Mouse (Mus musculus) hindlimb bud, embryonic 11.5 days (tissue): Measurements from ENCODE around the gene Tsr2.

Experiments
- DNase-seq: peaks from one replicate; pipeline ENCODE4 v3.0.0-alpha.2; 2012; ENCODE audit warnings: low read depth, low spot score; ENCODE audit errors: extremely low spot score

Gene Tsr2

GRCm38 (mm10) chrX:151096171-151097058 lies at the start of gene Tsr2:
Tsr2 (minus strand) TSS chrX:151096543.
- DNase-seq = peak; percentile 37

- DNase-seq = no peak
Observed at GRCm38 (mm10) chrX:151132785-151133184, 36.4 kb upstream of the Tsr2 start.

GRCm38 (mm10) chrX:151130493-151130892 lies 34.1 kb upstream of the Tsr2 start:
- no peak for DNase-seq

DNA sequence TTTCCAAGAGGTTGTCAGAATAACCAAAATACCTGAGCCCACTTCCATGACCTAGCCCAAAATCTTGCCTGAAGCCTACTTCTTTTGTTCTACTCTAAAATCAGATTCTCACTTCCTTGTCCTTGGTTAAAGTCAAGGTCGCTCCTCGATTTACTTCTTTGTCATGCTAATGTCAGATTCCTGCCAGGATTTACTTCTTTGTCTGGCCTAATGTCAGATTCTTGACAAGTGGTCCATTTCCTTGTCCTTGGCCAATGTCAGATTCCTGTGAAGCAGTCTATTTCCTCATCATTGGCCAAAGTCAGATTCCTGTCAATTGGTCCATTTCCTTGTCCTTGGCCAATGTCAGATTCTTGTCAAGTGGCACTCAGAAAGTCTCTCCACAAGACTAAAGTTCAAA lies 27.6 kb upstream of the Tsr2 start:
- DNase-seq = no peak

DNA sequence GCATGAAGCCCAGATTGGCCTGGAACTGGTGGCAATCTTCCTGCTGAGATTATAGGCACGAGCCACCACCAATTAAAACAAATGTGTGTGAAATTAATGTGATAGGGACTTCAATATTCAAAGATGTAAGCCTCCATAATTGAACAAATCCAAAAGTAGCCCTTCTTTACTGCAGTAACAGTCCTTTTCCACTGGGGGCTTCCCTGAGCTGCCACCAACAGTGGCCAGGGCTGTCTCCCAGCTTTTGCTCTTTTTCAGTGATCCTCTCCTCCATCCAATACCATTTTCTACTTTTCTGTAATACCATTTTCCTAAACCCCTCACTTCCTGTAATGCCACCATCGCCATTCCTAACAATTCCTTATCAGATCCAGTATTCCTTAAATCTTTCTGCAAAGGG lies 21.1 kb upstream of the Tsr2 start:
- DNase-seq = no peak

DNA sequence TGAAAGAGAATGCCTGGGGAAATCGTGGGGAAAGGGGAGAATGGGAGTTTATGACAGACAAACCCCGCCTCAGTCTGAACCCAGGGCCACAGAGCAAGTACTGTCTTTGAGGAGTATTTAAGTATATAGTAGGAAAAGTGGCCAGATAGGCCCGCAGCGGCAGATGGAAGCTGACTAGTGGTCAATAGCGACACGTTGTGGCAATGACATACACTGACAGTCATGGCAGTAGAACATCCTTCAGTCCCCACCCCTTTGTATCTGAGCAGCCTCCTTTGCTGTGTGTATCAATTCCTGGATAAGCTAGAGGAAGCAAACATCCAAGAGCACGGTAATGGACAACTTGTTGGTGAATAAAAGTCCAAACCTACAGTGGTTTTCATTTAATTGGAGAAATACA lies 20.5 kb upstream of the Tsr2 start:
- no peak for DNase-seq

DNA sequence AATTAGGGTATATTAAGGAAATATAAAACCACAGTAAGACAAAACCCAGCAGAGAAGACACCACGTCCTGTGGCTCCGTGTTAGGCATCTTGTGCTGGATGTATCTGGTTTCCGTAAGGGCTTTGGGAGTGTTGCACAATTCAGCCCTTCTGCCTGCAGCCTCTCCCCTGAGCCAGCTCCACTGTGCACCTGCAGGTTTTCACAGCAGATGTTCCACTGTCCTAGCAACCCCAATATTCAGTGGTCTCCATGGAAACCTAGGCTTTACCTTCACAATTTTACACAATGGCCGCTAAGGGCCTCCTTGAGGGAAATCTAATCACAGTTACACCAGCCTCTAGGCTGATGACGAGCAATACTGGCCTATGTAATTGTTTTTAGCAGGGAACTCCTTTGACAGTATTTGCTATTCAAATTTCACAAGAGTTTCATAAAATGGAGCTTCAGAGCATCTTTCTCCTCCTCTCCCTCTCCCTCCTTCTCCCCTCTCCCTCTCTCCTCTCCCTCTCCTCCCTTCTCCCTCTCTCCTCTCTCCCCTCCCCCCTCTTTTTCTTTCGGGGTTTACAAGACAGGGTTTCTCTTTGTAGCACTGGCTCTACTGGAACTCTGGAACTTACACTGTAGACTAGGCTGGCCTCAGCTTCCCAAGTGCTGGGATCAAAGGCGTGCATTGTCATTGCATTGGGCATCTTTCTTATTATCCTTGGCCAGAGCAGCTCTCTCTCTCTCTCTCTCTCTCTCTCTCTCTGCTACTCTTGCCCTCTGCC lies 11.1 kb upstream of the Tsr2 start:
- DNase-seq = no peak

GRCm38 (mm10) chrX:151087418-151087817 lies 8.9 kb downstream of the Tsr2 start:
- no peak for DNase-seq

GRCm38 (mm10) chrX:151085599-151085998 lies 10.7 kb downstream of the Tsr2 start:
- DNase-seq = no peak

GRCm38 (mm10) chrX:151076941-151077485 lies 19.3 kb downstream of the Tsr2 start:
- no peak for DNase-seq

GRCm38 (mm10) chrX:151076007-151076406 lies 20.3 kb downstream of the Tsr2 start:
- no peak for DNase-seq

DNA sequence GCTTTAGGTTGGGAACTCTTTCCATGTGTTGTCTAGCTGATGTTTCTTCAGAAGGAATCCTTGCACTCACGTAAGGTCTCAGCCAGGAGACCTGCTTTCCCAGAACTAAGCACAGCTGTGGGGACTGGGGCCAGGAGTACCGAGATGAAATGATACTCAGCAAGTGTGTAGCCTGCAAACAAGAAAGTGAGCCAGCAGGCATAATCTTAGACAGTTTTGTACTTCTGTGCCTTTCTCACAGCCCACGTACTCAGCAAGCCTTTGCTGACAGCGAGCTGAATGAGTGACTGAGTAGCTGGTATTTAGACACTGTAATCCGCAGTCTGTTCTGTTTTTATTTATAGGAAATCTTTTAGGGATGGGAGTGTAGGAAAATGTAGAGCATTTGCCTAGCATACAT lies 28.5 kb downstream of the Tsr2 start:
- DNase-seq = no peak

- no peak for DNase-seq
Observed at GRCm38 (mm10) chrX:151066071-151066666, 30.2 kb downstream of the Tsr2 start.

GRCm38 (mm10) chrX:151061615-151062299 lies 34.6 kb downstream of the Tsr2 start:
- DNase-seq = no peak

DNA sequence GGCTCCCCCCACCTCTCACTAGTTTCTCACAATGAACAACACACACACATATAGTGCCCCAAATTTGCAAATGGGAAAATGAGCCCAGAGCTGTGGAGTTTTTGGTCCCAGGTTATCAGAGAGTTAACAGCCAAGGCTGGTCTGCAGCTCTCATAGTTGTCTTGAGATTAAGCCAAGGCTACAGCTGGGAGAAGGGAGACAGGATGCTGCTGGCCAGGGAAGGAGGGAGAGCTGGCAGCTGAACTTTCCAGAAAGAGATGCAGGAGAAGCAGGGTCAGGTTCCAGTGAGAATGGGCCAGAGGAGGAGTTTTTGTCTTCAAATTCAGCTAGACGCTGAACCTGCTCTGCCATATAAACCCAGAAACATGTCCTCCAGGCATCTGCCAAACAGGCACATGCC lies 37.0 kb downstream of the Tsr2 start:
- DNase-seq = no peak

DNA sequence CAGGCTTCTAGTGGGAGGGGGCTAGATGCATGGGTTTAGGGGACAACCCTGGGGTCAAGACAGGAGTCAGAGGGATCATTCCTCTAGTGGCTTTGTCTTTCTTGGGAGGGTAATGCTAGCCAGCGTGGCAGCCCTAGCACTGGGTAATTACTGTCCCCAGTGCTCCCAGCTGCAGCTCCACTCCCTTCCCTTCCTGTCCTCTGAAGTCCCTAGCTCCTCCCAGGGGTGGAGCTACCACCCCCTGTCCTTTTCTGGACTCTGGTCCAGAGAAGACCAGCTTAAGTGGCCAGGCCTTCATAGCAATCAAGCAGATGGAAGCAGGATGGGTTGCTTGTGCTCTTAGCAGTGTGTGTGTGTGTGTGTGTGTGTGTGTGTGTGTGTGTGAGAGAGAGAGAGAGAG lies 40.8 kb downstream of the Tsr2 start:
- no peak for DNase-seq

DNA sequence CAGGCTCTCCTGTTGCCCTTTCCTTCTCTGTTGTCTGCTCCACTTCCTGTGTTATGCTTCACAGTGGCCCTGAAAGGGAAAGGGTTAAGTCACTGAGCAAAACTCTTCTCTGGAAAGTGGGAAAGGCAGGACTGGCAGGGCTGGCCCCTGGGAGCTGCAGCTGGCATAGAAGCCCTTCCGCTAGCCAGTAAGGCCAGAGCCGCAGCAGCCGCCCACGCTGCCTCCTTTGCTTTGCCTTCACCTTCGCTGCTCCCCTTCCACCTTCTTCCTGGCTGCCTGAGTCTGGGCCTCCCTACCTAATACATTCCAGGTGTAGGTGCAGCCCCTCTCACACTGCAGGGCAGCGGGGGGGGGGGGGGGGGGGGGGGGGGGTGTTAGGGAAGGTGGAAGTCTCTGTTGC lies 41.9 kb downstream of the Tsr2 start:
- no peak for DNase-seq

- no peak for DNase-seq
Observed at GRCm38 (mm10) chrX:151050337-151050736, 46.0 kb downstream of the Tsr2 start.

GRCm38 (mm10) chrX:151049661-151050215 lies 46.6 kb downstream of the Tsr2 start:
- no peak for DNase-seq

DNA sequence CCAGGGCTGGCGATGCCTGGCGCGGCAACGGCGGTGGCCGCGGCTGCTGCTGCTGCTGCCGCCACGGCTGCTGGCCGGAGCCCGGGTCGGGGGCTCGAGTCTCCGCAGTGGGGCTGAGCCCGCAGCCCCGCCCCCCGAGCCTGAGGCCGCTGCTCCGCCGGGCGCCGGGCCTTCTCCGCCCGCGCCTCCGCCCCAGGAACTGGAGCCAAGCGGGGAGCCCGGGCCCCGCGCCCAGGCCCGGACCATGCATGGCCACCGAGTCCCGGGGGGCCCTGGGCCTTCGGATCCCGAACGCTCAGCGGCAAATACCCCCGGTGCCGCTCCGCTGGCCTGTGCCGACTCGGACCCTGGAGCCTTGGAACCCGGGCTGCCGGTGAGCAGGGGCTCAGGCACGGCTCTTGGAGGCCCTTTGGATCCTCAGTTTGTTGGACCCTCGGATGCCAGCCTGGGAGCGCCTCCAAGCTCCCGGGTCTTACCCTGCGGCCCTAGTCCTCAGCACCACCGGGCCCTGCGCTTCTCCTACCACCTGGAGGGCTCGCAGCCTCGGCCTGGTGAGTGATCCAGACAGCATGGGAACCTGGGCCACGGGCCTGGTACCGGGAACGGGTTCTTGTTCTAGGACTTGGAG lies 48.8 kb downstream of the Tsr2 start:
- no peak for DNase-seq
